Mouse (Mus musculus) thymus, postnatal 36 days (tissue): ENCODE measurements around the gene Fam193b.
"Not testable (repeated sequence)": the region's sequence is repeated elsewhere in the genome, so short reads cannot be mapped to it uniquely, and the experiment has no call there.

Experiments used
- DNase-seq, 2 experiments: peaks; one replicate each; pipeline ENCODE4 v3.0.0; 2022; ENCODE audit warnings: mixed read lengths in 2 of 2

Fam193b gene

GRCm38 (mm10) chr13:55570286-55570973 lies 490 bp downstream of the Fam193b start:
- DNase-seq, result peak; percentile 60 to 69

- DNase-seq, result peak; percentile 25 to 45
Measured at GRCm38 (mm10) chr13:55569726-55570285, 1.1 kb downstream of the Fam193b start.

GRCm38 (mm10) chr13:55568524-55568923 lies 2.4 kb downstream of the Fam193b start:
- DNase-seq, result not testable (repeated sequence)

- DNase-seq, result no peak
Measured at GRCm38 (mm10) chr13:55567949-55568348, 3.0 kb downstream of the Fam193b start.

GRCm38 (mm10) chr13:55567001-55567400 lies 3.9 kb downstream of the Fam193b start:
- DNase-seq, result no peak

GRCm38 (mm10) chr13:55563266-55563879 lies 7.5 kb downstream of the Fam193b start:
- no peak for DNase-seq

- DNase-seq, result no peak
Measured at GRCm38 (mm10) chr13:55557499-55557898, 13.4 kb downstream of the Fam193b start.

- no peak for DNase-seq
Measured at GRCm38 (mm10) chr13:55555921-55556320, 15.0 kb downstream of the Fam193b start.

GRCm38 (mm10) chr13:55549061-55549460 lies 21.9 kb downstream of the Fam193b start:
- DNase-seq, result no peak

- no peak for DNase-seq
Measured at GRCm38 (mm10) chr13:55548426-55548825, 22.5 kb downstream of the Fam193b start.

- no peak for DNase-seq
Measured at GRCm38 (mm10) chr13:55547916-55548315, 23.0 kb downstream of the Fam193b start.

GRCm38 (mm10) chr13:55544792-55545191 lies 26.1 kb downstream of the Fam193b start:
- DNase-seq, result no peak

GRCm38 (mm10) chr13:55543447-55543846 lies 27.5 kb downstream of the Fam193b start:
- no peak for DNase-seq

- no peak for DNase-seq
Measured at GRCm38 (mm10) chr13:55542891-55543290, 28.0 kb downstream of the Fam193b start.

GRCm38 (mm10) chr13:55540933-55541332 lies 30.0 kb downstream of the Fam193b start:
- no peak for DNase-seq

- DNase-seq, result peak; percentile 99
Measured at GRCm38 (mm10) chr13:55536194-55537175, 34.4 kb downstream of the Fam193b start, which contains the start of gene Ddx41. Gene Ddx41, minus strand, starts transcription at chr13:55536658.

GRCm38 (mm10) chr13:55535796-55536193 lies 35.1 kb downstream of the Fam193b start:
- DNase-seq, result no peak

GRCm38 (mm10) chr13:55535191-55535590 lies 35.7 kb downstream of the Fam193b start:
- DNase-seq, result no peak

- no peak for DNase-seq
Measured at GRCm38 (mm10) chr13:55529198-55529915, 41.6 kb downstream of the Fam193b start, which contains the start of gene Dok3. Gene Dok3, minus strand, starts transcription at chr13:55529296.

GRCm38 (mm10) chr13:55527834-55528772 lies 42.8 kb downstream of the Fam193b start:
- DNase-seq, result no peak

GRCm38 (mm10) chr13:55527212-55527611 lies 43.7 kb downstream of the Fam193b start:
- DNase-seq, result no peak
